Mouse (Mus musculus): Measurements from ENCODE around the gene Uqcc3.
"Not testable (repeated sequence)": the region's sequence is repeated elsewhere in the genome, so short reads cannot be mapped to it uniquely, and the experiment has no call there.

Gene Uqcc3

DNA sequence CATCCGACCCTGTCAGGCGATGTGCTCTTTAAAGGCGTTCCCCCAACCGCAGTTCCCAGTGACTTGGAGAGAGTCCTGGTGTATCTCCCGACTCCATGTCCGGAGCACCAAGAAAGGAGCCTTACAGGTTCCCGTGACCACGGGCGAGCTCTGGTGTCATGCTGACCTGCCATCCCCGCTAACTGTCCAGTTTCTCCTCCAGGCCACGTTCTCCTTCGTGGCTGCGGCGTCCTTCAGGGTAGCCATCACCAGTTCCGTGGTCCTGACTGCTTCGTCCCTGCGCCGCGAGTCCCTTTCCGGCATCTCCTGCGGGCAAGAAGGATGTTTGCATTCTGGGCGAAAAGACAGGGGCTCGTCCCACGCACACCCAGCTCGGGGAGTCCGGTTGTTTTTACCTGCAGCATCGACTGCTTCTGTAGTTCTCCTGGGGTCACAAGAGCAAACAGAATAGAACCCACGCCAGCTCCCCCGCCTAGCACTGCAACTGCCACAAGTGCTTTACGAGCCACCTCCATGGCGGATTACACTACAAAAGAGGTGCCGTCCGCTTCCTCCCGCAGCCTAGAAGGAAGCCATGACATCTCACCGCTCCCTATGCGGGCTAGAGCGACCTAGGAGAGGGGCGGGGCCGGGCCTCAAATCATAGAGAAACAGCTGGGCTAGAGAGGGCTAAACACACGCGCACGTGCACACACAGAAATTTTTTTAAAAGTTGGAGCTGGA lies at the start of gene Uqcc3:
Uqcc3 (minus strand) TSS at position 613 of the 723 bp plus-strand sequence.
- DNase-seq (ENCODE audit: low spot score), result peak; percentile 78

DNA sequence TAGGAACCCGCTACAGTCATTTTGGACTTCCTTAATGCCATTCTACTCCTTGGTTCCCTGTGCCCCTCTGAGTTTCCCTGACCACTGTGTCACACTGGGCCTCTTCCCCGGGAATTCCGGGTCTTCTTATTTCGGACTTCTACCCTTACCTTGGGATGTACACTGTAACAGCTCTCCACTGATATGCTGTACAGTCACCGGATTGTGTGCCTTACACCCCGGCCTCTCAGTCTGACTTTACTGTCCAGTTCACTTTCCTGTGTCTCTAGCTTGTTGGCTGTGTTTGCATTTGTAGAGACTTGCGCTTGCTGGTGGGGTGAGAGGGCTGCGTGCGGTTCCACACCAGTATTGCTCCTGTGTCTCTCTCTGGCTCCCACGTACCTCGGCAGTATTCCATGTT lies 49.4 kb upstream of the Uqcc3 start:
- no peak for DNase-seq (ENCODE audit: low spot score)

DNA sequence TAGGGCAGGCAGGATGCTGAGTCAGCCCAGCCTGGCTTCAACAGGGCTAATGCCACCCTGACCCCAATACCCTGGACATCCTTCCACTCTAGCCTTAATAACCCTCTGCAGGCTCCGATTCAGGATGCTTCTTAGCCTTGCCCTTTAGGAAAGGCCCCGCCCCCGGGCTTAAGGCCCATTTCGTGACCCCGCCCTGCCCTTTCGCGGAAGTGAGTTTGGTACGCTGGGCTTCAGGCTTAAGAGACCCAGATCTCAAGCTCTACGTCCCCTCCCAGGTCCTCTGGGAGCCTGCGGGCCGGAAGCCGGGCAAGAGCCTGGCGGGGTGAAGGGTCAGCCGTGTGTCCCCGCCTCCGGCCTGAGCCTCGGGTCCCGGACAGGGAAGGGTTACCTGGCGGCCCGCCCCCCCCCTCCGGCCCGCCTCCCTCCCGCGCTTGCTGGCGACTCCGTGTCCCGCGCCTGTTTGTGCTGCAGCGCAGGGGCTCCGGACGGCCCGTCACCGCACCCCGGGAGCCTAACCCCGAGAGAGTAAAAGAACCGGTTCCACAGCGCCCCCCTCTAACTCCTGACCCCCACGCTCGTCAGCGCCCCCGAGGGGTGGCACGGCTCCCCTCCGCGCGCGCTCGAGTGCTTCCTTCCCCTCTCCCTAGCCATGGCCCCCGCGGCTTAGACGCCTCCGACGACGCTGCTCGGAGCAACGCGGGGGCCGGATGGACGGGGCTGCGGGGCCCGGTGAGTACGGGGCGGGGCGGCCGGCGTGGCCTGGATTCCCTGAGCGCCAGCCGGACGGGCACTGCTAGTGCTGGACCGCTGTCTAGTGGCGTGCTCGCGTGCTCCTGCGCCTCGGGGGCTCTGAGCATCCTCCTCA lies 48.7 kb upstream of the Uqcc3 start, which contains the start of the genes Rom1 and Eml3:
Rom1 (minus strand) TSS at position 133 of the 865 bp plus-strand sequence.
Eml3 (plus strand) TSS at position 329 of the 865 bp plus-strand sequence.
- peak; percentile 84 for DNase-seq (ENCODE audit: low spot score)

DNA sequence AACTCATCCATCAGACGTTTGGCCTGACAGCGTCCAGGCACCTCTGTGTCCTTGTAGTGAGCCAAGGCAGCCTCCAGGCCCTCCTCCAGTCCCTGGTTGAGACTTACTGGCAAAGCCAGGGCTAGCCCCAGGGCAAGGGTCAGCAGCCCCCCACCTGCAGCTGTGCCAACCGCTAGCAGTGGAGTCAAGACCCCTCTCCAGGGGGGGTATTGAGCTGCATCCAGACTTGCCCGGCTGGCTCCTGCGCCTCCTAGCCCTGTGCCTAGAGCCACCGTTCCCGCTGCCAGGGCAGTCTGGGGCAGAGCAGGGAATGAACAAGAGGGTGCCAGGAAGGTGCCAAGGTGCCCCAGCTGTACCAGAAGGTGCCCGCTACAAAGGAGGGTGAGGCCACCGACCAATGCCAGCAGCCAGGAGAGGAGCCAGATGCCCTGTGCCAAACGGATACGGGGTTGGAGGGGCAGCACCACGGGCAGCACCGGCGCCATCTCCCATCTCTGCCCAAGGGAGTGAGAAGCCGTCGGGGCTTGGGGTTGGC lies 48.0 kb upstream of the Uqcc3 start:
- no peak for DNase-seq (ENCODE audit: low spot score)

DNA sequence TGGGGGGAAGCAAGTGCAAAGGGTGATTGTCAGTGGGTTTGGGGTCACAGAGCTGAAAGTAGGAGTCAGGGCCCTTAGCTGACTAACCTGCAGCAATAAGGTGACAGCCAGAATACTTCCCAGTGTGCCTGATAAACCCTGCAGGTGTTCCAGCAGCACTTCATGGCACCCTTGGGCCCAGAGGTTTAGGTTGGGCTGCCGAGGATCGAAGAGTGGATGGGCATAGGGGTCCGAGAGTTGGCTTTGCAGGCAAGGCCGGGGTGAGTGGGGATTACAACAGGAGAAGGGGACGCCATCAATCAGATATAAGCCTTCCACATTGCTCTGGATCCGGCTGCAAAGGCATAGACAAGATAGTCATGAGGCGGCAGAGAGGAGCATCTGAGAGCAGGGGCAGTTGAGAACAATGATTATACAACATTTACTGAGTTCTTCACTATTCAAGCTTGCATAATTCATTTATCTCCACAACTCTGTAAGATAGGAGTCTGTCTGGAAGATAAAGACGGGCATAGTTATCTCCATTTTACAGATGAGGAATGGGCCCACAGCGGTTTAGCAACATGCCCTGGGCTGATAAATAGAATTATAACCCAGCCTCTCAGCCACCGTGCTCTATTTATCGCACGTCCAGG lies 47.3 kb upstream of the Uqcc3 start:
- DNase-seq (ENCODE audit: low spot score), result no peak

DNA sequence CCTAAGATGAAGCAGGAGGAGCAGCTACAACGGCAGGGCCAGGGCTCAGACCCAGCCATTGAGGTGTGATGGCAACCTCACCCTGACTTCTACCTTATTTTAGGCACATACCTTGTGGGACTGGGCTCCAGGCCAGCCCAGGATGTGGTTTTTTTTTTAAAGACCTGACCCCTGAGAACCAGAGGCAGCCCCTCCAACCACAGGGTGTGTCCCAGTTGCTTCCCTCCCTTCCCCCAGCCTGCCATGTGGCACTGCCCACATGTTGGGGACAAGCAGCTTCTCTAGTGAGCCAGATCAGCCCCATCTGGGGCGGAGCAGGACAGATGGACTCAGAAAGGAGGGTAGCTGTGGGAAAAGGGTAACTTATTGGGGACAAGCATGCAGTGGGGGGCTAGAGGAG lies 46.0 kb upstream of the Uqcc3 start:
- no peak for DNase-seq (ENCODE audit: low spot score)

DNA sequence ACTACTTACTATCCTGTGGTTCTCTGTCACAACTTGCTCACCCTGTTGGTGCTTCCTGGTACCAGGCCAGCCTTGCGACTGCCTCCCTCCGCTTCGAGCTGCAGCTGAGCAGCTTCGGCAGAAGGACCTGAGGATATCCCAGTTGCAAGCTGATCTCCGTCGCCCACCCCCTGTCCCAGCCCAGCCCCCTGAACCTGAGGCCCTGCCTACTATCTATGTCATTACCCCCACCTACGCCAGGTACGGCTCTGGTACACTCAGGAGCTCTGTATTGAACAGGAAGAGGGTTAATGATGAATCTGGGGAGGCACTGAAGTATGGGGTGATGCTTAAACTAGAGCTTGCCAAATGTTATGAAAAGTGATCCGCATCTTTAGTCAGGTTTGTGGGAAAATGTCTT lies 41.0 kb upstream of the Uqcc3 start:
- DNase-seq (ENCODE audit: low spot score), result no peak

DNA sequence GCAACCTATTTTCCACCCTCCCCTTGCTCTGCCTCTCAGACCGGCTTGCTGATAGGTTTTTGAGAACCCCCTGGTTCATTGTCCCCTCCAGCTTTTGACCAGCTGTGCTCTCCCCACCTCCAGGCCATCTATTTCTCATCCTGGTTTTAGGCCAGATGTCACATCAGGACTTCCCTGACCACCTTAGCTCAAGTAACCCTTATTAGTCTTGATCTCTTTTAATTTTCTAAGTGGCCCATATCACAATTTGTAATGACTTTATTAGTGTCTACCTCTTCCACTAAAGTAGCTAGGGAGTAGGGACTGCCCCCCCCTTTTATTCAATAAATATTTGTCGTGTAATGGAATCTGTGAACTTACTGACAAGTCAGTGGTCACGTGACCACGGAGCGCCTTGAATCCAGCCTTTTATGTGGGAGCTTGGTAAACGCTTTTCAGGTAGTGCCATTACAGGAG lies 40.1 kb upstream of the Uqcc3 start:
- DNase-seq (ENCODE audit: low spot score), result no peak

DNA sequence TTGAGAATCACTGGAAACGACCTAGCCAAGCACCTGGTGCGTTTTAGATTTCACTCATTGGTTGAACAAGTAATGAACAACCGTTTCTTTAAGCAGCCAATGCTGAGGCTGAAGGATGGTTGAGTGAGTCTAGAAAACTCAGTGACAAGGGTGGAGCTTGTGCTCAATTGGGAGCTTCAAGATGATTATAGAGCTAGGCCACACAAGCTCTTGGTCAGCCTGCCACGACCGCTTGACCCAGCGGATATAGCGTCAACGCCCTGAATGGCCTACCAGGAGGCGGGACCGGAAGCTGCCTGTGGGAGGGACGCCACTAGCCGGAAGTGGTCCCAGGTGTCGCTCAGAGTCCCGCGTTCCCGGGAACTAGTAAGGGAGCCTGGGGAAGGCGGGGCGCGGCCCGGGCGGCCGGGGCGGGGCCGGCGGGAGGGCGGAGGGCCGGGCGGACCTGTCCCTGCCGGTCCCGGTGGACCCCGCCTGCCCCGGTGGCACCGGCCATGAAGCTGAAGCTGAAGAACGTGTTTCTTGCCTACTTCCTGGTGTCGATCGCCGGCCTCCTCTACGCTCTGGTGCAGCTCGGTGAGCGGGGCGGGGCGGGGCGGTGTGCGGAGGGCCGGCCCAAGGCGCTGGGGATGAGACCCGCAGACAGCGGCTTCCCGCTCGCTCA lies 39.5 kb upstream of the Uqcc3 start, which contains the start of gene B3gat3:
B3gat3 (plus strand) TSS at position 302 of the 664 bp plus-strand sequence.
- peak; percentile 91 for DNase-seq (ENCODE audit: low spot score)

DNA sequence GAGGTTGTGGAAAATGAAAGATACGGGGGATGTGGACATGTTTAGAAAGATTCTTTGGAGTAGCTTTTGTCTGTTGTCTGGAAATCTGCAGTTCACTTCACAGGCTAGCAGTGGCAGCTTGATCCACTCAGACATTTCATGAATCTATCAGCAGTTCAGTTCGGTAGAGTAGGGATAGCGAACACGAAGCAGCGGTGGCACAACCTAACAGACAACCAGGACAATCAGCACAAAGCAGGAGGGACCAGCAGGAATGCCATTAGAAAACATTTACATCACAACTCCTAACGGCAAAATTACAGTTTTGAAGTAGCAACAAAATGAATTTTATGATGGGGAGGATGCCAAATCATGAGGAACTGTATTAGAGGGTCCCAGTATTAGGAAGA lies 39.0 kb upstream of the Uqcc3 start:
- DNase-seq (ENCODE audit: low spot score), result no peak

DNA sequence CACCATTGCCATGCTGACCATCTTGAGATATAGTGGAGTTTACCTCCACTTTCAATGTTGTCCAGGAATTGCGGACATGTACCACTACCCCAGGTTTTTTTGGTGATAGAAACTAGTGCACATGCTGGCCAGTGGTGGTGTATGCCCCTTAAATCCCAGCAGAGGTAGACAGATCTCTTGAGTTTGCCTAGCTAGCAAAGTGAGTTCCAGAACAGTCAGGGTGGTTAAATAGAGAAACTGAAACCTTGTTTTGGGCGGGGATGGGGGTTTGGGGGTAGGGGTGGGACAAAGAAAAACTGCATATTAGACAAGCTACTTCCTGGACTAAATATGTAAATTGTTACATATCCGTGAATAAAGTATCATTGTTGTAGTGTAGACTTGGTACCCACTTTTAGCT lies 38.3 kb upstream of the Uqcc3 start:
- DNase-seq (ENCODE audit: low spot score), result no peak

DNA sequence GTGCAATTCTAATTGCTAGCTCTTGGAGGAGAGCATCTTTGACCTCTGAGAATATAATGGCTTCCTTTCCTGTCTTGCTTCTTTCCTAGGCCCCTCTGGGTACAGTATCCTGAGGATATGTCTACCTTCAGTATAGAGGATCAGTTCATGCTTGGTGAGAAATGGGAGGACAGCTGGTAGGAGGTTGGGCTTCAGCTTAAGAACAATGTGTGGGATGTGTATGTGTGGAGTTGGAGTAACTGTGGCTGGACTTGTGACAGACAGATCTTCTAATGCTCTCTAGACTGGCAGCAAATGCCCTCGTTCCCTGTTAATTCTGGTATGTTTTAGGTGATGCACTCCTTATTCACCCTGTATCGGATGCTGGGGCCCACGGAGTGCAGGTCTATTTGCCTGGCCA lies 33.5 kb upstream of the Uqcc3 start:
- DNase-seq (ENCODE audit: low spot score), result no peak

DNA sequence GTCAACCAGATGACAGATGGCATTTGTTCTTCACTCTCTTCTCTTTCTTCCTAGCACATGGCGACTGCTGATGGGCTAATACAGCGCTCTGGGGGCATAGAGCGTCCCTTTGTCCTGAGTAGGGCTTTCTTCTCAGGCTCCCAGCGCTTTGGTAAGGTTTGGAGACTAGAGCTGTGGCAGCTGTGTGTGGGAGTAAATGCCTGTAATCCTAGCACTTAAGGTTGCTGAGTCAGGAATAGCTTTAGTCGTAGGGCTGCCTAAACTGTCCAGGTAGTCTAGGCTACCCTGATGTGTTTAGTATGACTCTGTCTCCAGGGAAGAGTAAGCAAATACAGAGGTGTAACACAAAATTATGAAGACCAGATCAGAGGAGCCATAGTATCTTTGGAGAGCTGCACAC lies 31.1 kb upstream of the Uqcc3 start:
- DNase-seq (ENCODE audit: low spot score), result no peak

DNA sequence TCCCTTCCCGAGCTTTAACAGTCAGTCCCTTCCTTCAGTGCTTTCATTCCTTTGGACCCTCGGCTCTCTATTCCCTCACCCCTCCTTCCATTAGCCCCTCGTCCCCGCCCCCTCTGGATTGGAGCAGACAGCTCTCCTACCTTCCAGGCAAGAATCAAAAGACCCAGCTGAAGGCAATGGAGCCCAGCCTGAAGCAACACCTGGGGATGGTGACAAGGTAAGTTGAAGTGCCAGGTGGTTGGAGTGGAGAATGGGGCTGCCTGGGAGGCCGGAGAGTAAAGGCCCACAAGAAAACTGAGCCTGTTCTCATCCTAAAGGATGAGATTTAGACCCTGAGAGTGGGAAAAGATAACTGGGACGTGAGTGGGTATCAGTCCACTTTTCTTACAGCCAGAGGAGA lies 27.8 kb upstream of the Uqcc3 start:
- DNase-seq (ENCODE audit: low spot score), result no peak

DNA sequence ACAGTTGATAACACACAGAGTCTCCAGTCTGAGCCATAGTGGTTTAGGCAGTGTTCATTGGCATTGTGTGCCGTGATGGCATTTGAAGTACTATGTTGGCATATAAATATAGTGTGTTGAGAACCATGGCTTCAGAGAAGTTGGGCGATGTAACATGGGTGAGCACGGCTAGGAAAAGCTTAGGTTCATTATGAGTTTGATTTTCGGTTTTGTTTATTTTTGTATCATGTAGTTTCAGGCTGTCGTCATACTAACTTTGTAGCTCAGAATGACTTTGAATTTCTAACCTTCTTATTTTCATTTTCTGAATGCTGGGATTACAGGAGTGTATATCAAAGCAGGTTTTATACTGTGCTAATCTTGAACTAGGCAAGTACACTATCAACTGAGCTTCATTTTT lies 22.7 kb upstream of the Uqcc3 start:
- DNase-seq (ENCODE audit: low spot score), result no peak

DNA sequence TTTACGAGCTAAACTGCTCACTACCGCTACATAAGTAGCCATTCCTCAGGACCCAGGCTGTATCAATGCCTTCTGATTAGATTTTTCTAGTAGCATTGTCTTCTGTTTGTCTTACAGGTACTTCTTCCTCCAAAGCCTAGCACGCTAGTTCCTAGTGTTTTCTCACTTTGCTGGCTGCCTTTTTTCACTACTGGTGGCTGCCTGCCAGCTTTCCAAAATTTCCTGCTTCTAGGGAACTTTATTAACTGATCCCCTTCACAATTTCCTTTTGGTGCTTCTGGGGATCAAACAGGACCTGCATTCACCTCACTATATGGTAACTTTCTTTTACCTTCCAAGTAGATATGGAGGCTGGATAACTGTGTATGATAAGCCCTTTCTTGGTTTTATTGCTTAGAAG lies 18.4 kb upstream of the Uqcc3 start:
- DNase-seq (ENCODE audit: low spot score), result no peak

DNA sequence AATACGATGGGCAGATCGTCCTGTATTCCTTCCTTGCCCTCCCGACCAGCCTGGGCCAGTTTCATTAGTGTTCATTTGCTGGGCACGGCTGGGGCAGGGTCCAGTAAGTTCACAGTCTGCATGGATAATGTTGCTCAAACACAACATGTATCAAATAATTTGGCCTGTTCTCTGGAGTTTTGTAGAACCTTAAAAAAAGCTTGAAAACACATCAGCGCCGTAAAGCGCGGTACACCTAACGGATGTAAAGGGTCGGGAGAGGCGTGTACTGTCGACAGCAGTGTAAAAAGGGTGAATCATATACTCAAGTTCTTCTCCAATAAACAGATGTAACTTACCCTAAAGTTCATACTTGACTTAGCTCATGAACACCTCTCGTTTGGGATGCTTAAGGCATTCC lies 17.9 kb upstream of the Uqcc3 start:
- no peak for DNase-seq (ENCODE audit: low spot score)

DNA sequence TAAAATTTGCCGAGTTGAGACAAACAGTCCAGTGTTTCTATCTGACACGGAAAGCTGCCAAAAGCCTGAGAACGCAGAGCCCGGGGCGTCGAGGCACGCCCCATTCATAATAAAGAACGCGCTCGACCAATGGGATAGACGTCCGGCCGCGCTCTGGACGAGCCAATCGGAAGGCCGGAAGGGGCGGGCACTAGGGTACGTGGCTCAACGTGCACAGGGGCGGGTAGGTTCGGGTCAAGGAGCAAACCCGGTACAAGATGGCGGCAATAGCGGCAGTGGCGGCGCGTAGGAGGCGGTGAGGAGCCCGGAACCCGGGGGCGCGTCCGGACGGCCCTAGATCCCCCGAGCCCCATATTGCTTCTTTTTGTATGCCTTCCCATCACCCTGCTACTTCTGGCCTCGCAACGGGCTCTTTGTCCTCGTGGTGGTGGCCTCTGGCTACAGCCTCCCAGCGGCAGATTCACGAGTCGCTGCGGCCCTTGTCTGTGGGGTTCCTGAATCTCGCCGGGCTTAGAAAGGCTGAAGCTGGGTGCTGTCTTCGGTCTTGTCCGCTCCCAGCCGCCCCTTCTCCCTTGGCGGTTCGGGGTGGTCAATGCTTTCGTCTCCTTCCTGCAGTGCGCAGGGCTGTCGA lies 17.3 kb upstream of the Uqcc3 start, which contains the start of gene Ganab:
Ganab (plus strand) TSS at position 207 of the 631 bp plus-strand sequence.
- DNase-seq (ENCODE audit: low spot score), result peak; percentile 87

DNA sequence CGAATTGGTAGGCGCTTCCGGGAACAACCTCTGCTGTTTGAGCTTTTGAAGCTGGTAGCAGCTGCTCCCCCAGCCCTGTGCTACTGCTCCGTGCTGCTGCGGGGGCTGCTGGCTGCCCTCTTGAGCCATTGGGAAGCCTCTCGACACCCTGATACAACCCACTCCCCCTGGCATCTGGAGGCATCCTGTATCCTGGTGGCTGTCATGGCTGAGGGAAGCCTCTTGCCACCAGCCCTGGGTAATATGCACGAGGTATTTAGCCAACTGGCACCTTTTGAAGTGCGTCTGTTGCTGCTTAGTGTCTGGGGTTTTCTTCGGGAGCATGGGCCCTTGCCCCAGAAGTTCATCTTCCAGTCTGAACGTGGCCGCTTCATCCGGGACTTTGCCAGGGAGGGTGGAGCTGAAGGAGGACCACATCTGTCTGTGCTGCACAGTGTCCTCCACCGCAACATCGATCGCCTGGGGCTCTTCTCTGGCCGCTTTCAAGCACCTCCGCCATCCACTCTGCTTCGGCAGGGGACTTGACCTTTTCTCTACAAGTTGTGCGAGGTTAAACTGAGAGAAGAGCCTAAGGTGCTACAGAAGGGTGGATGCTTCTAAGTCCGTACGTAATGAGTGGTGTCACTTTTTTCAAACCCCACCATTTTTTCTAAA lies 16.6 kb upstream of the Uqcc3 start:
- DNase-seq (ENCODE audit: low spot score), result peak; percentile 49

DNA sequence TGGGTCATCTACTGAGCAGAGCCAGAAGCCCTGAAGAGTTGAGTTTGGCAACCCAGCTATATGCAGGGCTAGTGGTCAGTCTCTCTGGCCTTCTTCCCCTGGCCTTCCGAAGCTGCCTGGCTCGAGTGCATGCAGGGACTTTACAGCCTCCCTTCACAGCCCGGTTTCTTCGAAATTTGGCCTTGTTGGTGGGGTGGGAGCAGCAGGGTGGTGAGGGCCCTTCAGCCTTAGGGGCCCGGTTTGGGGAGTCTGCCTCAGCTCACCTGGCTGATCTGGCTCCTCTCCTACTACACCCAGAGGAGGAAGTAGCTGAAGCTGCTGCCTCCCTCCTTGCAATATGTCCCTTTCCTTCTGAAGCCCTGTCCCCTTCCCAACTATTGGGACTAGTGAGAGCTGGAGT lies 15.5 kb upstream of the Uqcc3 start:
- DNase-seq (ENCODE audit: low spot score), result not testable (repeated sequence)

All from ovary, postnatal 14 days (tissue).